Mouse (Mus musculus) testis, adult 10 weeks (tissue): Measurements from ENCODE around the gene 2310046K23Rik. TPM values are rescaled to one million over a fixed set of nuclear protein-coding genes. Genes with fewer than 3 reads are reported as not detected.

Experiments
- polyA plus RNA-seq: library from polyadenylated mRNA; stranded (reverse); fragments of 350-450 nt; fragmentation: Illumina TruSeq; extraction: RNeasy Lipid Tissue Mini Kit (QIAGEN cat#74804); gene quantifications from one replicate; pipeline ENCODE4 v1.2.3, GENCODE M21; 2014; ENCODE audit warnings: low read depth, low replicate concordance

2310046K23Rik gene
- not detected for polyA plus RNA-seq

DNA sequence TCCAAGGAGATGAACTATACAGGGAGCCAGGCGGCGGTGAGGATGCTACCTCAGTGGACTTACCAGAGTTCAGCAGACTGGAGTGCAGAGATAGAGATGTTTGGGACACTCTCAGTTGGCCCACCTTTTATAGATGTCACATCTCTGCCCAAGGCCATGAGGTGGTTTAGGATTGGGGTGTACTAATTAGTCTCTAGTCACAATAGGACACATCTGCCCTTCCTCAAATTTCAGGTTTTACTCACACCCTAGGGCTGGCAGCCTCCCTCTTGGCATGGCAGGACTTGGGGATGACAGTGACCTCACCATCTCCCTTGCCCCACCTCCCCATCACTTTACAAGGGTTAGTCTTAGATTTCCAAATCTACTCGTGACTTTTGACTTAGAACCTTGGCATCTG, at the start of gene 2310046K23Rik:
Gene 2310046K23Rik, minus strand, starts transcription at position 101 of the 400 bp plus-strand sequence.

GRCm38 (mm10) chr3:92573449-92574041, 39.2 kb upstream of the 2310046K23Rik start, which contains the start of gene Ivl:
Gene Ivl (minus strand): TSS chr3:92573735.

GRCm38 (mm10) chr3:92500393-92500792, 33.9 kb downstream of the 2310046K23Rik start, which contains the start of gene Sprr4:
Gene Sprr4 (minus strand): TSS chr3:92500493.

DNA sequence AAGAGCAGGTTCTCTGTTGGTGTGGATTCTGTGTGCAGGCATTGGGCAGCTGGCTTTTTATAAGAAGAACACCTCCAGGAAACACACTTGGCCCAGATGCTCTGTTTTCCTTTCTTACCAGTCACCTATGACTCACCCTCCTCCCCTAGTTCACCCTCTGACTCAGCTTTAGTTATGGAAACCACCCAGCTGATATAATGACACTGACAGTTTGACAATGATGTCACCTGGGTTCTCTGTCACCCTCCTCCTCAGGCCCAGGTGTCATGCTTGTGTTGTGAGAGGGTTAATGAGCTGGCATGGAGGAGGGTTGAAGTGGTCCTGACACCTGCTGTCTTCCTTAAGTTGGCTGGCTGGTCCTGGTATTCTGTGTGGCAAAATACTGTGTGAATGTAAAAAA, 48.4 kb downstream of the 2310046K23Rik start, which contains the start of gene Sprr1a:
Gene Sprr1a, minus strand, starts transcription at position 33 of the 400 bp plus-strand sequence.

Other genes starting within 250 kb of the 2310046K23Rik start
- not detected for gene Sprr2a3, start 249.1 kb downstream of the 2310046K23Rik start, polyA plus RNA-seq
- not detected for gene Sprr2b, start 217.9 kb downstream of the 2310046K23Rik start, polyA plus RNA-seq
- gene Sprr2d, start 195.4 kb downstream of the 2310046K23Rik start, polyA plus RNA-seq: not detected
- not detected for gene Sprr2e, start 182.4 kb downstream of the 2310046K23Rik start, polyA plus RNA-seq
- not detected for gene Sprr2f, start 169.3 kb downstream of the 2310046K23Rik start, polyA plus RNA-seq
- gene Sprr2h, start 148.8 kb downstream of the 2310046K23Rik start, polyA plus RNA-seq: not detected
- not detected for gene Sprr2i, start 126.5 kb downstream of the 2310046K23Rik start, polyA plus RNA-seq
- not detected for gene Sprr2j-ps, start 116.4 kb downstream of the 2310046K23Rik start, polyA plus RNA-seq
- 5.4 TPM for gene Gm9774, start 105.1 kb downstream of the 2310046K23Rik start, polyA plus RNA-seq
- not detected for gene Sprr2k, start 101.9 kb downstream of the 2310046K23Rik start, polyA plus RNA-seq
- gene Sprr1b, start 95.7 kb downstream of the 2310046K23Rik start, polyA plus RNA-seq: not detected
- not detected for gene Sprr3, start 75.8 kb downstream of the 2310046K23Rik start, polyA plus RNA-seq
- gene Sprr1a, start 48.6 kb downstream of the 2310046K23Rik start, polyA plus RNA-seq: not detected
- gene Sprr4, start 34.0 kb downstream of the 2310046K23Rik start, polyA plus RNA-seq: not detected
- 0.21 TPM for gene Ivl, start 39.2 kb upstream of the 2310046K23Rik start, polyA plus RNA-seq
- 4,960 TPM for gene Smcp, start 54.5 kb upstream of the 2310046K23Rik start, polyA plus RNA-seq
- 0.48 TPM for gene 2210017I01Rik, start 73.0 kb upstream of the 2310046K23Rik start, polyA plus RNA-seq
- gene Lce6a, start 87.1 kb upstream of the 2310046K23Rik start, polyA plus RNA-seq: 2.4 TPM
- not detected for gene Lce1a1, start 113.8 kb upstream of the 2310046K23Rik start, polyA plus RNA-seq
- gene Lce1b, start 122.4 kb upstream of the 2310046K23Rik start, polyA plus RNA-seq: not detected
- not detected for gene Lce1a2, start 135.8 kb upstream of the 2310046K23Rik start, polyA plus RNA-seq
- gene Lce1c, start 144.7 kb upstream of the 2310046K23Rik start, polyA plus RNA-seq: not detected
- gene Lce1d, start 152.7 kb upstream of the 2310046K23Rik start, polyA plus RNA-seq: not detected
- gene Lce1e, start 174.6 kb upstream of the 2310046K23Rik start, polyA plus RNA-seq: not detected
- gene Lce1f, start 185.8 kb upstream of the 2310046K23Rik start, polyA plus RNA-seq: not detected
- gene Gm38119, start 204.6 kb upstream of the 2310046K23Rik start, polyA plus RNA-seq: not detected
- not detected for gene Lce1g, start 217.8 kb upstream of the 2310046K23Rik start, polyA plus RNA-seq
- not detected for gene Lce1h, start 230.6 kb upstream of the 2310046K23Rik start, polyA plus RNA-seq
- gene Lce1i, start 244.4 kb upstream of the 2310046K23Rik start, polyA plus RNA-seq: not detected